In genomic region chr10:18468396-18468795, GRCm38 (mm10) we compare ENCODE assay signal across 16 mouse cellular contexts.
A peak's percentile ranks its signal among the peaks of the same experiment; 100 is the strongest.
DNase-seq lines count a peak whose midpoint lies in the region; ATAC-seq and TF ChIP-seq lines count a peak whose summit lies in the region.
"Had no signal": no experiment of that assay in that cellular context is flagged by ENCODE, and none has a peak within 500 bp of the region (broad histone marks: within the 10 kb centered on the region; RNA-seq: fewer than 3 reads in every experiment).

No protein-coding gene starts in this region.

- no peak for TF ChIP-seq CTCF in layer of hippocampus, adult 2 months (conservative IDR thresholded peaks at IDR 0.05)

- H3K9me3 ChIP-seq in hindbrain, embryonic 12.5 days (replicated peaks) = no peaks in the 10 kb centered on the region
- H3K9me3 ChIP-seq in hindbrain, embryonic 16.5 days (ENCODE audit: control insufficient read depth, low read length) = no peaks in the 10 kb centered on the region
- H3K9me3 ChIP-seq in neural tube, embryonic 12.5 days = no peaks in the 10 kb centered on the region
- no peaks in the 10 kb centered on the region for H3K9me3 ChIP-seq in limb, embryonic 13.5 days
- H3K9me3 ChIP-seq: heart, embryonic 12.5 days; liver, embryonic 15.5 days had no signal

- H3K27ac ChIP-seq in hindbrain, embryonic 12.5 days = peak overlapping the region; percentile 94
- no peak overlapping the region for H3K27ac ChIP-seq in hindbrain, embryonic 16.5 days (ENCODE audit: low read depth, low read length)
- no peak overlapping the region for H3K27ac ChIP-seq in neural tube, embryonic 12.5 days
- 0 out of 2 replicates have a peak overlapping the region, but pooled peaks have one; percentile 10 for H3K27ac ChIP-seq in limb, embryonic 13.5 days
- H3K27ac ChIP-seq in layer of hippocampus, adult 2 months = no peak overlapping the region
- H3K27ac ChIP-seq: gastrocnemius, adult 2 months; liver, embryonic 15.5 days had no signal

- H3K9ac ChIP-seq in hindbrain, embryonic 12.5 days = no peak overlapping the region
- H3K9ac ChIP-seq in hindbrain, embryonic 16.5 days (ENCODE audit: low read depth, low read length) = no peak overlapping the region
- H3K9ac ChIP-seq in neural tube, embryonic 12.5 days = no peak overlapping the region
- H3K9ac ChIP-seq in limb, embryonic 13.5 days = no peak overlapping the region
- H3K9ac ChIP-seq: heart, embryonic 12.5 days; liver, embryonic 15.5 days had no signal

- peaks cover 7% of the 10 kb centered on the region; the same call in 1 of the 2 replicates for H3K36me3 ChIP-seq in hindbrain, embryonic 12.5 days
- no peaks in the 10 kb centered on the region for H3K36me3 ChIP-seq in hindbrain, embryonic 16.5 days (ENCODE audit: control insufficient read depth, insufficient read depth, low read length)
- peaks cover 8% of the 10 kb centered on the region for H3K36me3 ChIP-seq in neural tube, embryonic 12.5 days
- H3K36me3 ChIP-seq in limb, embryonic 13.5 days = peaks cover 9% of the 10 kb centered on the region
- H3K36me3 ChIP-seq: liver, embryonic 15.5 days had no signal

- H3K4me2 ChIP-seq in hindbrain, embryonic 12.5 days (replicated peaks) = 0 out of 2 replicates have a peak overlapping the region, but pooled peaks have one; percentile 58
- no peak overlapping the region; the same call in 1 of the 2 replicates for H3K4me2 ChIP-seq in hindbrain, embryonic 16.5 days (ENCODE audit: low read length)
- peak overlapping the region; percentile 65 for H3K4me2 ChIP-seq in neural tube, embryonic 12.5 days (replicated peaks)
- H3K4me2 ChIP-seq in limb, embryonic 13.5 days (replicated peaks) = peak overlapping the region; percentile 56
- H3K4me2 ChIP-seq: liver, embryonic 15.5 days had no signal

- ATAC-seq in hindbrain, embryonic 12.5 days (ENCODE audit: low FRiP score) = no peak
- no peak for ATAC-seq in hindbrain, embryonic 16.5 days
- no peak for ATAC-seq in neural tube, embryonic 12.5 days (ENCODE audit: low FRiP score, low read depth)
- no peak for ATAC-seq in limb, embryonic 13.5 days (ENCODE audit: low FRiP score, low read depth)

- H3K27me3 ChIP-seq in hindbrain, embryonic 12.5 days = no peaks in the 10 kb centered on the region
- H3K27me3 ChIP-seq in hindbrain, embryonic 16.5 days (replicated peaks; ENCODE audit: control insufficient read depth, insufficient read depth, low read length) = no peaks in the 10 kb centered on the region
- H3K27me3 ChIP-seq in neural tube, embryonic 12.5 days (replicated peaks) = no peaks in the 10 kb centered on the region
- H3K27me3 ChIP-seq in limb, embryonic 13.5 days = no peaks in the 10 kb centered on the region
- H3K27me3 ChIP-seq: heart, embryonic 12.5 days; liver, embryonic 15.5 days had no signal

- WGBS in hindbrain, embryonic 12.5 days = 36% methylated on average over 4 of the region's 4 CpGs
- WGBS in hindbrain, embryonic 16.5 days = 32% methylated on average over 4 of the region's 4 CpGs
- WGBS in neural tube, embryonic 12.5 days = 18% methylated on average over 4 of the region's 4 CpGs
- 31% methylated on average over 4 of the region's 4 CpGs for WGBS in limb, embryonic 13.5 days

- peaks cover 50% of the 10 kb centered on the region for H3K4me1 ChIP-seq in hindbrain, embryonic 12.5 days
- H3K4me1 ChIP-seq in hindbrain, embryonic 16.5 days (ENCODE audit: control insufficient read depth, insufficient read depth, low read depth, low read length) = peaks cover 20% of the 10 kb centered on the region
- peaks cover 38% of the 10 kb centered on the region for H3K4me1 ChIP-seq in neural tube, embryonic 12.5 days
- peaks cover 48% of the 10 kb centered on the region for H3K4me1 ChIP-seq in limb, embryonic 13.5 days
- H3K4me1 ChIP-seq: liver, embryonic 15.5 days had no signal

- DNase-seq in neural tube, embryonic 10.5 days (ENCODE audit: extremely low spot score, low spot score) = no peak
- no peak for DNase-seq in cerebellum, adult 18-20 months
- no peak for DNase-seq in layer of hippocampus, adult 2 months (ENCODE audit: low spot score in 2 of 2)
- DNase-seq: adrenal gland, adult 8-10 months; cerebellum, adult 9-11 months; gastrocnemius, adult 2 months; kidney, adult 11 months; kidney, postnatal 4 days; right cerebral cortex, postnatal 14 days; thymus, postnatal 4 days had no signal

- no peak overlapping the region for H3K4me3 ChIP-seq in hindbrain, embryonic 12.5 days
- H3K4me3 ChIP-seq in hindbrain, embryonic 16.5 days (ENCODE audit: low read length) = no peak overlapping the region
- no peak overlapping the region for H3K4me3 ChIP-seq in neural tube, embryonic 12.5 days
- no peak overlapping the region for H3K4me3 ChIP-seq in limb, embryonic 13.5 days
- H3K4me3 ChIP-seq in layer of hippocampus, adult 2 months = no peak overlapping the region
- H3K4me3 ChIP-seq: liver, embryonic 15.5 days had no signal

Comparison
In these comparisons a context has a peak if more than half of its experiments do, and no peak if none do; other contexts are left out.
1. H3K27ac ChIP-seq: peak in hindbrain, embryonic 12.5 days (single experiment) and limb, embryonic 13.5 days (single experiment); none in hindbrain, embryonic 16.5 days (single experiment), neural tube, embryonic 12.5 days (single experiment) and layer of hippocampus, adult 2 months (single experiment).